Mouse (Mus musculus): ENCODE measurements around the gene Cwh43.
"Not testable (repeated sequence)": the region's sequence is repeated elsewhere in the genome, so short reads cannot be mapped to it uniquely, and the experiment has no call there.

DNA sequence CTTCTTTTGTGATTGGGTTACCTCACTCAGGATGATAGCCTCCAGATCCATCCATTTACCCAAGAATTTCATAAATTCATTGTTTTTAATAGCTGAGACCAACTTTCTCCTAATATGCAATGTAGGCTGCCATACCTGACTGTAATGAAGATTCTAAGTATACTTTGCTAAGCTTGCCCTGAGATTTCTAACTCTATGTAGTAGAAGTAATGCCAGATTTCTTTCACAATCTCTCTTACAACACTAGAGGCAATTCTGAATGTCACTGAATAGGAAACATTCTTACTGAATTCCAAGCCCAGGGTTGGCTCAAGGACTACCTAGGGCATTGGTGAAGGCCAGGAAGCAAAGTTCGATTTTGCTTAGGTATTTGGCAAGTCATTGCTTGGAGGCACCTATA, 76.5 kb downstream of the Cwh43 start:
- TF ChIP-seq POLR2A (IDR thresholded peaks at IDR 0.05; ENCODE audit: control insufficient read depth, extremely low read depth, insufficient read depth, low read length, poor library complexity); CTCF (IDR thresholded peaks at IDR 0.05; ENCODE audit: borderline replicate concordance, control insufficient read depth, extremely low read depth, insufficient read depth, low read length, poor library complexity): not testable (repeated sequence)
